Mouse (Mus musculus): ENCODE data around the gene Pkig.

DNA sequence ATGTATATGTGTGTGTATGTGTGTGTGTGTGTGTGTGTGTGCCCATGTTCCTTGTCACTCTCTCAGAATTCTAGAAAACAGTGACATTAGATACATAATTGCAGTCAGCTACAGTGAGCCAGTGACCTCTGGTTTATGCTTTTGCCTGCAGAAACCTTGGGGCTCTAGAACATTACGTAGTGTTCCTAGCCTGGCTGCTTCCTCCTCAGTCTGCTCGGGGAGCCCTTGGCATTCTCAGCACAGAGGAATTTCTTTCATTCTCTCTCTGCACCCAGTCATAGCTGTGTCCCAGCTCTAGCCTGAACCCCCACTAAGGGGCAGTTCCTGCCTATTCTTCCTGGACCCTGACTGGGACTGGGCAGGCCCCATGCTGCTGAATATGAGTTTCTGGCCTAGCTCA, 100.0 kb downstream of the Pkig start:
- TF ChIP-seq CTCF (IDR thresholded peaks at IDR 0.05; ENCODE audit: extremely low read depth, insufficient read depth, insufficient read length, insufficient replicate concordance) (no peak), POLR2A (IDR thresholded peaks at IDR 0.05; ENCODE audit: low read depth, low read length) (no peak)
